17 mouse cellular contexts compared by ENCODE assay signal in the genomic region with DNA sequence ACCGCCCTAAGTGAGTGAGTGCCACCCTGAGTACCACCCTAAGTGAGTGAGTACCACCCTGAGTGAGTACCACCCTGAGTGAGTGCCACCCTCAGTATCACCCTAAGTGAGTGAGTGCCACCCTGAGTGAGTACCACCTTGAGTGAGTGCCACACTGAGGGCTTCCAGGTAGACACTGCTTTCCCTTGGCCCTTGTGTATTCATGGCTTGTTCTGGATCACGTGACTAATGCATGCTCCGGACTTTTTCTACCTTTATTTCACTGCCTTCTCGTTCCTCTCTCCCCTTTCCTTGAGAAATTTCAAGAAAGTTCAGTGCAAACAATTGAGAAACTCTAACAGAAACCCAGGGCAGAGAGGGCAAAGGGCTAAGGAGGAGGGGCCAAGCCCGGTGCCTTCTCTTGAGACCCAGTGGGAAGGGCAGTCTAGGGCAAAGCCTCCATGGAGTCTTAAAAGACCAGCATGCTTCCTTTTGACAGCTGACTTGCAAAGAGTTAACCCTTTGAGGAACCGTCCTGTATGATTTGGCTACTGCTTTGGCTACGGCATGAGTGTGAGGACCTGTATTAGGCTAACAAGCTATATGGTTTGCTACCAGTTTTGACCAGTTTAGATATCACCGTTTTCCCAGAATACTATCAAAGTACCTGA.
DNase-seq lines count a peak whose midpoint lies in the region; ATAC-seq lines count a peak whose summit lies in the region.
"Had no signal": no experiment of that assay in that cellular context is flagged by ENCODE, and none has a peak within 500 bp of the region (broad histone marks: within the 10 kb centered on the region; RNA-seq: fewer than 3 reads in every experiment).

No protein-coding gene starts in this region.

- ATAC-seq in liver, embryonic 13.5 days (ENCODE audit: low read depth): 0 out of 2 replicates have a peak, but pooled peaks have one; percentile 15
- no peak for ATAC-seq in liver, embryonic 12.5 days
- ATAC-seq: activated CD4-positive, CD25-positive, alpha-beta regulatory T cell, adult 4 months; hindbrain, postnatal 0 days had no signal

- no peak overlapping the region for H3K9ac ChIP-seq in liver, embryonic 13.5 days
- H3K9ac ChIP-seq in liver, embryonic 12.5 days: no peak overlapping the region
- H3K9ac ChIP-seq: heart, embryonic 15.5 days had no signal

- no peaks in the 10 kb centered on the region for H3K9me3 ChIP-seq in liver, embryonic 13.5 days (replicated peaks)
- H3K9me3 ChIP-seq in liver, embryonic 12.5 days (replicated peaks): no peaks in the 10 kb centered on the region
- H3K9me3 ChIP-seq: G1E; heart, embryonic 15.5 days had no signal

- peak; percentile 26 for DNase-seq in adrenal gland, postnatal 14 days
- DNase-seq in adrenal gland, postnatal 4 days (ENCODE audit: low spot score in 2 of 2): no peak
- DNase-seq in liver, embryonic 13.5 days: no peak
- DNase-seq in embryo, embryonic 11 days: peak; percentile 45
- DNase-seq in kidney, postnatal 14 days: peak; percentile 18
- DNase-seq in gastrocnemius, postnatal 14 days: no peak
- DNase-seq in gastrocnemius, postnatal 36 days: no peak
- DNase-seq: gastrocnemius, adult 2 months; liver; thymus, adult 18-20 months had no signal

- intact Hi-C loops in gastrocnemius, postnatal 14 days (cut with DNase I; ENCODE audit: low total_unique reads): loop anchor here (5.0 to 10.0 kb wide), 2 partner anchors 169 to 361 kb away; no protein-coding TSS in a partner anchor
- intact Hi-C loops in gastrocnemius, postnatal 36 days (cut with DNase I): loop anchor here (5.0 kb wide), 4 partner anchors 71 to 359 kb away; no protein-coding TSS in a partner anchor

- WGBS in liver, embryonic 13.5 days (ENCODE audit: insufficient replicate concordance): 52% methylated on average over 8 of the region's 8 CpGs
- WGBS in liver, embryonic 12.5 days (ENCODE audit: insufficient replicate concordance): 55% methylated on average over 8 of the region's 8 CpGs

- no peak overlapping the region for H3K27ac ChIP-seq in liver, embryonic 13.5 days
- H3K27ac ChIP-seq in liver, embryonic 12.5 days: no peak overlapping the region
- H3K27ac ChIP-seq: gastrocnemius, adult 2 months; heart, embryonic 15.5 days; left cerebral cortex, adult 2 months; macrophage had no signal

- no peak overlapping the region for H3K4me3 ChIP-seq in liver, embryonic 13.5 days (replicated peaks)
- H3K4me3 ChIP-seq in liver, embryonic 12.5 days: no peak overlapping the region
- H3K4me3 ChIP-seq: heart, embryonic 15.5 days; left cerebral cortex, adult 2 months had no signal

- no peak overlapping the region for H3K4me2 ChIP-seq in liver, embryonic 13.5 days
- no peak overlapping the region for H3K4me2 ChIP-seq in liver, embryonic 12.5 days

- no peaks in the 10 kb centered on the region for H3K27me3 ChIP-seq in liver, embryonic 13.5 days
- H3K27me3 ChIP-seq in liver, embryonic 12.5 days (replicated peaks): no peaks in the 10 kb centered on the region
- H3K27me3 ChIP-seq: heart, embryonic 15.5 days had no signal

- no peaks in the 10 kb centered on the region for H3K36me3 ChIP-seq in liver, embryonic 13.5 days
- no peaks in the 10 kb centered on the region for H3K36me3 ChIP-seq in liver, embryonic 12.5 days
- H3K36me3 ChIP-seq: G1E; heart, embryonic 15.5 days had no signal

- peaks cover 12% of the 10 kb centered on the region for H3K4me1 ChIP-seq in liver, embryonic 13.5 days (replicated peaks)
- H3K4me1 ChIP-seq in liver, embryonic 12.5 days: peaks cover 14% of the 10 kb centered on the region

Comparison
In these comparisons a context has a peak if more than half of its experiments do, and no peak if none do; other contexts are left out.
1. DNase-seq: peak in adrenal gland, postnatal 14 days (single experiment), embryo, embryonic 11 days (single experiment) and kidney, postnatal 14 days (single experiment); none in adrenal gland, postnatal 4 days (0 of 2), liver, embryonic 13.5 days (single experiment), gastrocnemius, postnatal 14 days (single experiment) and gastrocnemius, postnatal 36 days (0 of 2).